Mouse (Mus musculus) right cerebral cortex, adult 2 months (tissue): ENCODE measurements around the gene Cntnap4.
A peak's percentile ranks its signal among the peaks of the same experiment; 100 is the strongest.

Experiments used
- DNase-seq, 2 experiments: peaks; one replicate each; pipeline ENCODE4 v3.0.0; 2021 to 2022; ENCODE audit warnings: low spot score in 2 of 2

Gene Cntnap4

GRCm38 (mm10) chr8:112569471-112570141, at the start of gene Cntnap4:
Cntnap4 (plus strand) TSS chr8:112570043.
- DNase-seq, result peak; percentile 58 to 68

DNA sequence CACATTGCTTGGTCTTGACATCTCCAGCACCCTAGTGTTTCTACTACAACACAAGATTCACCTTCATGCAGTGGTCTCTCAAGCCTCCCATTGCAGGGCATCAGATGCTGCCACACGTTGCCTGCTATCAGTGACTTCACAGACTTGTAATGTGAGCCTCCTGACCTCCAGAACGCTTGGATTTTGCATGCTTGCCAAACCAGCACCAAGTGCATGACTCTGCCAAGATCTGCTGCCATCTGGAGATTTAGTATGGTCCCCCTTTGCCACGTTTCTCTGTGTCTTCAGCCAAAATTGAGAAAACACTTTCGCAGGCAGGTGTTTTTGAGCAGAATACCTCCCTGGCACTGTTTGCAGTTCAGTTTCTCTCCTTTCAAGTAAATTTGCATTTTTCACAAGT, 12.5 kb upstream of the Cntnap4 start:
- no peak for DNase-seq

DNA sequence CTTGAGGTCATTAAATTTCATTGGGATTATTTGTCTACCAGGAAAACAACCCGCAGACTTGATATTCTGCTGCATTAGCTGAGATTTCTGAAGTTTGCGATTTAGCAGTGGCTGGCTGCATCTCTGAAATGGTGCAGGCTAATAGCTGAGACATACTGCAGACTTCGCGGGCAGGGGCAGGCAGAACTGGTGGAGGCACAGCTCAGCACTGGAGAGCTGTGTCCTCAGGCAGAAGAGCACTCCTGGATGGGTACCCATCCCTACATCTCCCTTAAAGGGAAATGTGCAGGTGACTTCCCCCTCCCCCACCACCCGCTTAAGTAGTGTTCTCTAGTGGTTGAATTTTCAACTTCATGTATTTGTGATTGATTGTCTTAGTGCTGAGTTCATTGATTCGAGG, 698 bp downstream of the Cntnap4 start:
- peak; percentile 13 to 42 for DNase-seq

DNA sequence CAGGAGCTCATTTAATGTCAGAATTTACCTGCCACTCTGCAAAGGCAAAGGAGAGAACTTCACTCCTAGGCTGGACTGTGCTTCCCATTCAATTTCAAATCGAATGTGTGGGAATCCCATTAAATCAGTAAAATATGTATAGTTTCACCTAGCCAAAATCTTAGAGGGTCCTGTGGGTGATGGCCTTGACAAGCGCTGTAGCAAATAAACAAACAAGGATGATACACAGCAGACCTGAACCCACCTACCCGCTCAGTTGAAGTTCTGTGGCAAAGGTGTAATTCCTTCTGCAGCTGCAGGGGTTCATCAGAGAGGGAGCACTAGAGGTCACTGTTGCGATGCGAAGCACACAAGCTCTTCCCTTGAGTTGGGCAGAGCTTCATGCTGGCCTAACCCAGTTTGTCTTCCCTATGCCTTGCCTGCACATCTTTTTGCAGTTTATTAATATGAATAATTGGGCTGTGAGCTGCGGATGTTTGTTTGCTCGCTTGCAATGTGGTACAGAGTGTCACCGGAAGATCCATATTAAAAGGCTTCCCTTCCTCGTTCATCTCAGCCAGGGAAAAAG, 1.6 kb downstream of the Cntnap4 start:
- DNase-seq, result peak; percentile 70 to 73

DNA sequence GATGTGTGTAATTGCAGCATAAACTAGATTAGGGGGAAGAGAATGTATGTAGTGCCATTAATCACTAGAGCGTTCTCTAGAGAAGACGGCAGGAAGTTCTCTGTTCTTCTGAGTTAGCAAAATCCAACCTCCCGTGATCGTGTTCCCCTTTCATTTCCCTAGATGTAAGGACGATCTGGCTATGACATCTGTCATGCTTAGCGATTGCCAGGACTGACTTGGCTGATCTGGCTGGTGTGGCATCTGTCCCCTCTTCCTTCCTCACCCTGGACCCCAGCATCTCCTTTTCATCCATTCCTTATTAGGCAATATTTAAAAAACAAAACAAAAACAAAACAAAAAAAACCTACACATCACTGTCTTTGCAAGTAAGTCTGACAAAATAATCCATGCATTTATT, 11.6 kb downstream of the Cntnap4 start:
- DNase-seq, result no peak

DNA sequence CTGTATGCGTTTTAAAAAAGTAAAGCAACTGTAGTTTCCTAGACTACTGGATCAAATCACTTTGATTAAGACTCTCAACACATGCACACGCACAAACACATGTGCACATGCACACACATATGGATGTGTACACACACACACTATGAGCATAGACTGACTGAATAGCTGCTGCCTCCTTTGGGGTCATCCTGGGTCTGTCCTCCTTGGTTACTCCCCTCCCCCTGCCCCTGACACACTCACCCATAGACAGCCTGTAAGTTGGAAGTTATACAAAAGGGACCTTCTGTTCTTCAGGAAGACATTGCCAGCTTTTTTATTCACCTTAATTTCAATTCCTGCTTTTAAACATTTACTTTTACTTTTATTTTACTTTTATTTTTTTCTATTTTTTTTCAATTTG, 13.6 kb downstream of the Cntnap4 start:
- no peak for DNase-seq

DNA sequence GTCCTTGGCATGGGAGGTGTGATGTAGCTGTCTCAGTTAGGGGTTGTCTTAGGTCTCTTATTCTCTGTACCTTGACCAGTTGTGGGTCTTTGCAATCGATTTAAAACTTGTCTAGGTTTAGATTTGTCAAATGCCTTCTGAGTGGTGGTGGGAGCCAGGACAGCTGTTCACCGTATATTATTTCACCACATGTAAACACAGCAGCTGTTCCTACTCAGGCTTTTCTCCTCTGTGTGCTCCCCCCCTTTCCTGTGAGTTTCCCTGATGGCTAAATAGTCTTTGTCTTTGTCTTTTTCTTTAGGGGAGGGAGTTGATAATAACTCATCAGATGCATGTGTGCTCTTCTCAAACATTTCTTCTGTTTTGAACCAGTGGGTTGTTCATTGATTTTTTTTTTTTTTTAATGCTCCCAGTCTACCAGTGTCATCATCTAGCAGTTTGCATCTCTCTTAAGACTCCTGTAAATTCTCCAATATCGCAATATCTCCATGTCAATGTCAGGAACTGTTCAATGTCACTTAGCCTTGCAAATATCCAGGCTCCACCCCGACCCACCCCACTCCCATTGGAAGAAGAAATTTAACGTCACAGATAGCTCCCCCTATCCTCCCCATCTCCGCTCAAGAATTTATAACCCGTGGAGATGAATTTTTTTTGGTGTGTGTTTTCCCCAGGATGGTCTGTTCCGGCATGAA, 18.7 kb downstream of the Cntnap4 start:
- no peak for DNase-seq

GRCm38 (mm10) chr8:112589052-112589389, 19.2 kb downstream of the Cntnap4 start:
- DNase-seq, result no peak

- DNase-seq, result no peak
Observed at GRCm38 (mm10) chr8:112596023-112596776, 26.4 kb downstream of the Cntnap4 start.

- no peak for DNase-seq
Observed at GRCm38 (mm10) chr8:112599975-112600374, 30.1 kb downstream of the Cntnap4 start.

- DNase-seq, result no peak
Observed at GRCm38 (mm10) chr8:112601150-112601549, 31.3 kb downstream of the Cntnap4 start.

DNA sequence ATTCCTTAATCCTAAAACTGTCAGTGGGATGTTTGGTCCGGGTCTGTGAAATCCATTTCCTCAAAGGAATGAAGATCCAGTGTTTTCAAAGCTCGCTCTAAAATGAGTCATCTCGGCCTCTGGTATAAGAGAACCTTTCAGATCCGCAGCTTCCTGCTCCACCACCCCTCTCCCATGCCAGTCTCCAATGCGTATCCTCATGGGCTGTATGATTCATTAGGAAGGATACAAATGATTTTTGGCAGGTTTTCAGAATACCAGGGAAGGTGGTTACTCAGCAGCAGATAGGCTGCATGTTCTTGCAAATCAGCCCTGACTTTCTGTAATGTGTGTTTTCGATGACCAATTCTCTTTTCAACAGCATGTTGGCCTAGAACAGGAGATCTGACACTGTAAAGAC, 40.3 kb downstream of the Cntnap4 start:
- no peak for DNase-seq

DNA sequence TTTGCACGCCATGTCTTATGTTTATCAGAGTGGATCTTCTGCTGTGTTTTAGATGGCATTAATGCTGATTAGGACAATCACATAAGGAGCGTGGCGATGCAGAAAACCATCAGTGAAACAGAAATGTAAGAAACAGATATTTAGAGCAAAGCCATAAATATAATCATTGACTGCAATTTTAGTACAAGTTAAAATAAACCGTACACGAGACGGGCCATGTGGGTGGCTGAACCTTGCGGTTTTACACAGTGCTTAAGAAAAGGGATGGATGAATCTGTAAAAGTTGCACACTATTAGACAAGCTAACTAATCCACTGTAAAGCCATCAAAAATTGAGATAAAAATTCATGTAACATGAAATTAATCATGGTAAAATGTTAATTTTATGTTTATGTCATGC, 58.9 kb downstream of the Cntnap4 start:
- DNase-seq, result peak; percentile 29 to 38

DNA sequence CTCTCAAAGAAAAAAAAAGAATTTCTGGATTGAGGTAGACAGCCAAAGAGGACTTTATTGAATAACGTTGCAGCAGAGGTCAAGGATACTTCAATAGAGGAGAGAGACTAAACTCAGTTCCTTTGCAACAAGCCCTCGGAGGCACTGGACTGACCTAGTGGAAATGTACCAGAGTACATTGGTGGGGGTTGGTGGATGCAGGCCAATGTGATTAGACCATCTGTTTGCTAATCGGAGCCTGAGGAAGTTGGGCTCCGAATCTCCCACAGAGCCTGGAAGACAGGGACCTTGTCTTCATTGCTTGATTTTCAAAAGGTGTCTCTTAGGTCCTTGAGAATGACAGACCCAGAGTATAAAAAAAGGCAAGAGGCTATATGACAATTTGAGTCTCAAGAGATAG, 82.8 kb downstream of the Cntnap4 start:
- no peak for DNase-seq

- no peak for DNase-seq
Observed at GRCm38 (mm10) chr8:112653276-112653675, 83.4 kb downstream of the Cntnap4 start.

DNA sequence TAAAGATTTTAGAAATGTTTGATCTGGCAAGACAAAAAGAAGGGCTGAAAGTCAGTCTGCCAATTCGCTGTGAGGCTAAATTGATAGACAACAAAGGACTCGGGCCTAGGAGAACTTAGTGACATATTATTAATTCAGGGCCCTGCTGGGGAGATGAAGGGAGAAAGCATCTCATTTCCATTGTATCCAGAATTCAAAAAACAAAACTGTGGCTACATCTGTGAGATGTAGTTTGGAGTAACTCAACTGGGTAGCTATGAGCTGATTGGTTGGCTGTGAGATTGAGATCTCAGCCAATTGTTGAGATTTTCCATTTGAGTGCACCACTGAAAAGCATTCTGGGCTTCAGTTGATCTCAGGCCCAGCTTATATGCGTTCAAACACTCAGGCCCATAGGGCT, 84.2 kb downstream of the Cntnap4 start:
- DNase-seq, result no peak

GRCm38 (mm10) chr8:112664067-112664466, 94.2 kb downstream of the Cntnap4 start:
- DNase-seq, result no peak

- DNase-seq, result no peak
Observed at GRCm38 (mm10) chr8:112674671-112675070, 104.8 kb downstream of the Cntnap4 start.

- DNase-seq, result no peak
Observed at GRCm38 (mm10) chr8:112681757-112682156, 111.9 kb downstream of the Cntnap4 start.

GRCm38 (mm10) chr8:112695708-112696107, 125.9 kb downstream of the Cntnap4 start:
- DNase-seq, result no peak

DNA sequence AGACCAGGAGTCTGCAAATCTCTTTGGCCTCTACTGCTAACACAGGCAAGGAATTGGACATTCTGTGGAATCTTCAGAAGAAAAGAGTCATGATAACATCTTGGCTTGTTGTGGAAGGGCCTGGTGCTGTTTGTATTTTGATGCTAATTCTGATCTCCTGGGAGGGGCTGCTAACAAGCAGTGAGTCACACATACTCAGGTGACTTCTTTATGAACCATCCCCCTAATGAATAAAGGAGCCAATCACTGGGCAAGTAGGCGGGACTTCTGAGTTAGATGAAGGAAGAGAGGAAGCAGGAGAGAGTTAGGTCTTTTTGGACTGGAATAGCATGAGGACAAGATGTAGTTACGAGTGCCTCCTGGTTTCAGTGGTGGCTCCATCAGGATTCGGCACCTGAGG, 128.3 kb downstream of the Cntnap4 start:
- no peak for DNase-seq

- peak in 1 of 2 experiments; percentile 13 for DNase-seq
Observed at GRCm38 (mm10) chr8:112716982-112717381, 147.1 kb downstream of the Cntnap4 start.

DNA sequence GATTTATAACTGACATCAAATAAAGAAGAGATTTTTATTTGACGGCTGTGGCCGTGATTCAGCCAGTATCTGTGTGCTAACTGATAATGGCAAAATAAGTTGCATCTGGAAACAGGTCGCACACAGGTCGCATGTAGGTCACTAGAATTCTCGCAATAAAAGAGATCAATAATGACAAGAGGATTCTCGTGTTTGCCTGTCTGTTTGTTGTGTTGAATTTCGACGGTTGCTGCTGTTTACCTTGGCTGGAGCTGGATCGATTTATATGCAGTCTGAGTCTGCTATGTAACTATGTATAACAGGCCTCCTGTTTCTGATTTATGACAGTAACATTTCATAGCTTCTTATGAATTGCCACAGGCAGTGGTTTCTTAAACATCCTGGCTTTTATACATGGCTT, 155.1 kb downstream of the Cntnap4 start:
- DNase-seq, result no peak
